ENCODE assay signal across 9 mouse cellular contexts in genomic region chr8:126661511-126662142, GRCm38 (mm10).
DNase-seq lines count a peak whose midpoint lies in the region; ATAC-seq and TF ChIP-seq lines count a peak whose summit lies in the region.
"Had no signal": no experiment of that assay in that cellular context is flagged by ENCODE, and none has a peak within 500 bp of the region (broad histone marks: within the 10 kb centered on the region; RNA-seq: fewer than 3 reads in every experiment).

No protein-coding gene starts in this region.

- no peak for ATAC-seq in heart, embryonic 13.5 days (ENCODE audit: extremely low read depth, insufficient number of reproducible peaks, low FRiP score, low TSS enrichment)
- no peak for ATAC-seq in liver, embryonic 11.5 days (replicated peaks; ENCODE audit: low FRiP score)
- ATAC-seq in stomach, postnatal 0 days (ENCODE audit: low FRiP score, low TSS enrichment) = no peak
- ATAC-seq in inflammation-experienced regulatory T-cells, adult 6 months = no peak
- ATAC-seq: Patski had no signal

- TF ChIP-seq CTCF in stomach, postnatal 0 days (IDR thresholded peaks at IDR 0.05; ENCODE audit: low read depth) = no peak

- peaks cover 73% of the 10 kb centered on the region for H3K4me1 ChIP-seq in heart, embryonic 13.5 days
- peaks cover 52% of the 10 kb centered on the region for H3K4me1 ChIP-seq in liver, embryonic 11.5 days (replicated peaks; ENCODE audit: control insufficient read depth, insufficient read depth, low read length)
- H3K4me1 ChIP-seq in stomach, postnatal 0 days (replicated peaks; ENCODE audit: control insufficient read depth, insufficient read depth) = peaks cover 32% of the 10 kb centered on the region

- H3K9ac ChIP-seq in heart, embryonic 13.5 days = peak overlapping the region; percentile 78
- no peak overlapping the region for H3K9ac ChIP-seq in liver, embryonic 11.5 days (ENCODE audit: low read depth, low read length)
- H3K9ac ChIP-seq in stomach, postnatal 0 days (ENCODE audit: low read length) = no peak overlapping the region; the same call in 1 of the 2 replicates

- no peaks in the 10 kb centered on the region for H3K27me3 ChIP-seq in heart, embryonic 13.5 days (replicated peaks)
- H3K27me3 ChIP-seq in liver, embryonic 11.5 days (replicated peaks; ENCODE audit: control insufficient read depth, insufficient read depth, low read length) = no peaks in the 10 kb centered on the region
- no peaks in the 10 kb centered on the region for H3K27me3 ChIP-seq in stomach, postnatal 0 days (ENCODE audit: control insufficient read depth, insufficient read depth, low read length)
- H3K27me3 ChIP-seq: Patski had no signal

- H3K4me3 ChIP-seq in heart, embryonic 13.5 days = no peak overlapping the region
- H3K4me3 ChIP-seq in liver, embryonic 11.5 days (ENCODE audit: low read depth, low read length) = no peak overlapping the region
- no peak overlapping the region for H3K4me3 ChIP-seq in stomach, postnatal 0 days (ENCODE audit: low read depth, low read length)

- no peaks in the 10 kb centered on the region for H3K9me3 ChIP-seq in heart, embryonic 13.5 days
- H3K9me3 ChIP-seq in liver, embryonic 11.5 days (ENCODE audit: control insufficient read depth, low read length) = no peaks in the 10 kb centered on the region
- H3K9me3 ChIP-seq in stomach, postnatal 0 days (ENCODE audit: control insufficient read depth, low read length) = no peaks in the 10 kb centered on the region

- 40% methylated on average over 14 of the region's 14 CpGs for WGBS in heart, embryonic 13.5 days
- 48% methylated on average over 14 of the region's 14 CpGs for WGBS in liver, embryonic 11.5 days
- WGBS in stomach, postnatal 0 days = 19% methylated on average over 14 of the region's 14 CpGs

- H3K27ac ChIP-seq in heart, embryonic 13.5 days (replicated peaks) = peak overlapping the region; percentile 94
- H3K27ac ChIP-seq in liver, embryonic 11.5 days (ENCODE audit: low read depth, low read length) = 0 out of 2 replicates have a peak overlapping the region, but pooled peaks have one; percentile 0
- peak overlapping the region; percentile 88 for H3K27ac ChIP-seq in stomach, postnatal 0 days (replicated peaks)

- peak; percentile 33 for DNase-seq in left cerebral cortex, postnatal 4 days
- DNase-seq in left cerebral cortex, postnatal 36 days (ENCODE audit: low spot score in 2 of 2) = no peak
- DNase-seq in cerebellum, adult 8-10 months = peak; percentile 43
- no peak for DNase-seq in liver, embryonic 11.5 days (ENCODE audit: low spot score)
- DNase-seq in stomach, postnatal 0 days (ENCODE audit: low spot score) = peak; percentile 43
- DNase-seq in frontal cortex, postnatal 10 days (ENCODE audit: low spot score in 2 of 2) = no peak

- H3K4me2 ChIP-seq in heart, embryonic 13.5 days = peak overlapping the region; percentile 64; the same call in 1 of the 2 replicates
- H3K4me2 ChIP-seq in liver, embryonic 11.5 days = no peak overlapping the region
- H3K4me2 ChIP-seq in stomach, postnatal 0 days (replicated peaks; ENCODE audit: low read depth) = 0 out of 2 replicates have a peak overlapping the region, but pooled peaks have one; percentile 14

- no peak for TF ChIP-seq EP300 in stomach, postnatal 0 days (optimal IDR thresholded peaks at IDR 0.05)

- H3K36me3 ChIP-seq in heart, embryonic 13.5 days = no peaks in the 10 kb centered on the region
- H3K36me3 ChIP-seq in liver, embryonic 11.5 days (ENCODE audit: control insufficient read depth, insufficient read depth, low read length) = no peaks in the 10 kb centered on the region
- H3K36me3 ChIP-seq in stomach, postnatal 0 days (ENCODE audit: control insufficient read depth, insufficient read depth, low read length) = no peaks in the 10 kb centered on the region

- intact Hi-C loops in left cerebral cortex, postnatal 4 days (cut with DNase I) = loop anchor here (5.0 kb wide), 1 partner anchor 64 kb away; no protein-coding TSS in a partner anchor
- intact Hi-C loops in left cerebral cortex, postnatal 36 days (cut with DNase I) = no loop called here

Comparison
In these comparisons a context has a peak if more than half of its experiments do, and no peak if none do; other contexts are left out.
1. DNase-seq: peak in left cerebral cortex, postnatal 4 days (single experiment), cerebellum, adult 8-10 months (single experiment) and stomach, postnatal 0 days (single experiment); none in left cerebral cortex, postnatal 36 days (0 of 2), liver, embryonic 11.5 days (single experiment) and frontal cortex, postnatal 10 days (0 of 2).
2. H3K27ac ChIP-seq: peak in every context shown above with its lines; median percentile 94 in heart, embryonic 13.5 days; 88 in stomach, postnatal 0 days; 0 in liver, embryonic 11.5 days.